Mouse (Mus musculus): ENCODE data around the gene Rasip1. TPM values are rescaled to one million over a fixed set of nuclear protein-coding genes. Genes with fewer than 3 reads are reported as not detected.

Rasip1 gene
- polyA plus RNA-seq, 1 experiment from 2014 or later, result 9.3 TPM

- peak; percentile 86 for DNase-seq (ENCODE audit: low spot score)
- H3K9ac ChIP-seq (ENCODE audit: low read depth, low read length), result peak overlapping the region; percentile 69
- peak overlapping the region; percentile 60 for H3K4me3 ChIP-seq (ENCODE audit: low read depth, low read length)
- no peak overlapping the region for H3K27ac ChIP-seq (ENCODE audit: low read depth, low read length)
- H3K9me3 ChIP-seq (ENCODE audit: control insufficient read depth, low read length), result no peaks in the 10 kb centered on the region
- H3K4me1 ChIP-seq (replicated peaks; ENCODE audit: control insufficient read depth, insufficient read depth, low read length), result peaks cover 12% of the 10 kb centered on the region
- peaks cover 32% of the 10 kb centered on the region for H3K27me3 ChIP-seq (replicated peaks; ENCODE audit: control insufficient read depth, insufficient read depth, low read length)
- 2% methylated on average over 105 of the region's 105 CpGs for WGBS
- H3K4me2 ChIP-seq, result peak overlapping the region; percentile 95
- H3K36me3 ChIP-seq (ENCODE audit: control insufficient read depth, insufficient read depth, low read length), result no peaks in the 10 kb centered on the region
- peak; percentile 69 for ATAC-seq (replicated peaks; ENCODE audit: low FRiP score)
These were observed 1.3 kb downstream of the Rasip1 start for GRCm38 (mm10) chr7:45628364-45629294.

- no peak overlapping the region for H3K4me2 ChIP-seq
- H3K27me3 ChIP-seq (replicated peaks; ENCODE audit: control insufficient read depth, insufficient read depth, low read length), result peaks cover 28% of the 10 kb centered on the region
- WGBS, result 77% methylated on average over 23 of the region's 23 CpGs
- H3K36me3 ChIP-seq (ENCODE audit: control insufficient read depth, insufficient read depth, low read length), result no peaks in the 10 kb centered on the region
- H3K4me3 ChIP-seq (ENCODE audit: low read depth, low read length), result no peak overlapping the region
- no peak for ATAC-seq (replicated peaks; ENCODE audit: low FRiP score)
- peaks cover 12% of the 10 kb centered on the region for H3K4me1 ChIP-seq (replicated peaks; ENCODE audit: control insufficient read depth, insufficient read depth, low read length)
- no peak overlapping the region for H3K9ac ChIP-seq (ENCODE audit: low read depth, low read length)
- no peak for DNase-seq (ENCODE audit: low spot score)
- H3K27ac ChIP-seq (ENCODE audit: low read depth, low read length), result no peak overlapping the region
- no peaks in the 10 kb centered on the region for H3K9me3 ChIP-seq (ENCODE audit: control insufficient read depth, low read length)
These were observed 3.0 kb downstream of the Rasip1 start for GRCm38 (mm10) chr7:45630064-45630907.

- Histone ChIP-seq H3K4me3 (ENCODE audit: low read depth, low read length) (no peak overlapping the region), H3K9me3 (ENCODE audit: control insufficient read depth, low read length) (no peaks in the 10 kb centered on the region), H3K36me3 (ENCODE audit: control insufficient read depth, insufficient read depth, low read length) (peaks cover 6% of the 10 kb centered on the region; the same call in 1 of the 2 replicates), H3K4me2 (peak overlapping the region; percentile 54), H3K27me3 (replicated peaks; ENCODE audit: control insufficient read depth, insufficient read depth, low read length) (peaks cover 18% of the 10 kb centered on the region), H3K27ac (ENCODE audit: low read depth, low read length) (no peak overlapping the region), H3K9ac (ENCODE audit: low read depth, low read length) (peak overlapping the region; percentile 30; the same call in 1 of the 2 replicates), H3K4me1 (replicated peaks; ENCODE audit: control insufficient read depth, insufficient read depth, low read length) (peaks cover 9% of the 10 kb centered on the region)
- no peak for DNase-seq (ENCODE audit: low spot score)
- no peak for ATAC-seq (replicated peaks; ENCODE audit: low FRiP score)
- WGBS, result 36% methylated on average over 35 of the region's 35 CpGs
These were observed 5.2 kb downstream of the Rasip1 start for GRCm38 (mm10) chr7:45632499-45632898.

- Histone ChIP-seq H3K4me1 (replicated peaks; ENCODE audit: control insufficient read depth, insufficient read depth, low read length) (peaks cover 2% of the 10 kb centered on the region; the same call in 1 of the 2 replicates), H3K27ac (ENCODE audit: low read depth, low read length) (no peak overlapping the region), H3K9ac (ENCODE audit: low read depth, low read length) (no peak overlapping the region)
These were observed 7.8 kb downstream of the Rasip1 start for GRCm38 (mm10) chr7:45634946-45635681.

GRCm38 (mm10) chr7:45635711-45636688 is 8.7 kb downstream of the Rasip1 start:
- 67% methylated on average over 15 of the region's 15 CpGs for WGBS
- no peak for ATAC-seq (replicated peaks; ENCODE audit: low FRiP score)

More at GRCm38 (mm10) chr7:45634946-45635681, 7.8 kb downstream of the Rasip1 start:
- peaks cover 3% of the 10 kb centered on the region; the same call in 1 of the 2 replicates for H3K27me3 ChIP-seq (replicated peaks; ENCODE audit: control insufficient read depth, insufficient read depth, low read length)
- peaks cover 6% of the 10 kb centered on the region; the same call in 1 of the 2 replicates for H3K36me3 ChIP-seq (ENCODE audit: control insufficient read depth, insufficient read depth, low read length)
- DNase-seq (ENCODE audit: low spot score) (no peak), ATAC-seq (replicated peaks; ENCODE audit: low FRiP score) (no peak; the same call in 1 of the 2 replicates)
- no peak overlapping the region for H3K4me2 ChIP-seq
- no peak overlapping the region for H3K4me3 ChIP-seq (ENCODE audit: low read depth, low read length)
- no peaks in the 10 kb centered on the region for H3K9me3 ChIP-seq (ENCODE audit: control insufficient read depth, low read length)
- WGBS, result 66% methylated on average over 11 of the region's 11 CpGs

GRCm38 (mm10) chr7:45637710-45638109 is 10.4 kb downstream of the Rasip1 start:
- Histone ChIP-seq H3K9ac (ENCODE audit: low read depth, low read length) (no peak overlapping the region), H3K4me1 (replicated peaks; ENCODE audit: control insufficient read depth, insufficient read depth, low read length) (peaks cover 4% of the 10 kb centered on the region; the same call in 1 of the 2 replicates), H3K9me3 (ENCODE audit: control insufficient read depth, low read length) (no peaks in the 10 kb centered on the region), H3K27ac (ENCODE audit: low read depth, low read length) (no peak overlapping the region), H3K4me2 (no peak overlapping the region), H3K27me3 (replicated peaks; ENCODE audit: control insufficient read depth, insufficient read depth, low read length) (no peaks in the 10 kb centered on the region; the same call in 1 of the 2 replicates), H3K4me3 (ENCODE audit: low read depth, low read length) (no peak overlapping the region), H3K36me3 (ENCODE audit: control insufficient read depth, insufficient read depth, low read length) (peaks cover 6% of the 10 kb centered on the region; the same call in 1 of the 2 replicates)
- DNase-seq (ENCODE audit: low spot score) (no peak), ATAC-seq (replicated peaks; ENCODE audit: low FRiP score) (no peak)
- WGBS, result 88% methylated on average over 6 of the region's 6 CpGs

More at GRCm38 (mm10) chr7:45635711-45636688, 8.7 kb downstream of the Rasip1 start:
- Histone ChIP-seq H3K36me3 (ENCODE audit: control insufficient read depth, insufficient read depth, low read length) (peaks cover 6% of the 10 kb centered on the region; the same call in 1 of the 2 replicates), H3K27ac (ENCODE audit: low read depth, low read length) (peak overlapping the region; percentile 41; the same call in 1 of the 2 replicates), H3K4me2 (no peak overlapping the region), H3K4me1 (replicated peaks; ENCODE audit: control insufficient read depth, insufficient read depth, low read length) (peaks cover 2% of the 10 kb centered on the region; the same call in 1 of the 2 replicates), H3K27me3 (replicated peaks; ENCODE audit: control insufficient read depth, insufficient read depth, low read length) (no peaks in the 10 kb centered on the region; the same call in 1 of the 2 replicates), H3K9me3 (ENCODE audit: control insufficient read depth, low read length) (no peaks in the 10 kb centered on the region), H3K4me3 (ENCODE audit: low read depth, low read length) (no peak overlapping the region), H3K9ac (ENCODE audit: low read depth, low read length) (no peak overlapping the region)
- DNase-seq (ENCODE audit: low spot score), result no peak

GRCm38 (mm10) chr7:45638623-45639401 is 11.5 kb downstream of the Rasip1 start:
- H3K9ac ChIP-seq (ENCODE audit: low read depth, low read length), result no peak overlapping the region
- H3K4me1 ChIP-seq (replicated peaks; ENCODE audit: control insufficient read depth, insufficient read depth, low read length), result peaks cover 11% of the 10 kb centered on the region; the same call in 1 of the 2 replicates
- H3K27me3 ChIP-seq (replicated peaks; ENCODE audit: control insufficient read depth, insufficient read depth, low read length), result no peaks in the 10 kb centered on the region; the same call in 1 of the 2 replicates
- H3K9me3 ChIP-seq (ENCODE audit: control insufficient read depth, low read length), result no peaks in the 10 kb centered on the region
- 48% methylated on average over 29 of the region's 29 CpGs for WGBS
- peak; percentile 71 for DNase-seq (ENCODE audit: low spot score)
- peak overlapping the region; percentile 46 for H3K4me2 ChIP-seq
- no peak overlapping the region for H3K27ac ChIP-seq (ENCODE audit: low read depth, low read length)
- peaks cover 6% of the 10 kb centered on the region; the same call in 1 of the 2 replicates for H3K36me3 ChIP-seq (ENCODE audit: control insufficient read depth, insufficient read depth, low read length)
- peak; percentile 71 for ATAC-seq (replicated peaks; ENCODE audit: low FRiP score)
- 0 out of 2 replicates have a peak overlapping the region, but pooled peaks have one; percentile 12 for H3K4me3 ChIP-seq (ENCODE audit: low read depth, low read length)
